In genomic region chr12:112667619-112668297, GRCm38 (mm10) we compare ENCODE assay signal across 8 mouse cellular contexts. TPM values are rescaled to one million over a fixed set of nuclear protein-coding genes. Genes with fewer than 3 reads are reported as not detected.
A peak's percentile ranks its signal among the peaks of the same experiment; 100 is the strongest.
DNase-seq lines count a peak whose midpoint lies in the region; ATAC-seq and TF ChIP-seq lines count a peak whose summit lies in the region.

No protein-coding gene starts in this region.

- peaks cover 78% of the 10 kb centered on the region for H3K4me1 ChIP-seq in forebrain, embryonic 12.5 days
- H3K4me1 ChIP-seq in forebrain, embryonic 14.5 days (ENCODE audit: control insufficient read depth, insufficient read depth, low read length) = peaks cover 42% of the 10 kb centered on the region
- H3K4me1 ChIP-seq in heart, embryonic 14.5 days (ENCODE audit: control insufficient read depth in 2 of 2, insufficient read depth in 2 of 2, low read length in 2 of 2) = peaks cover 77 to 99% of the 10 kb centered on the region in 2 experiments
- H3K4me1 ChIP-seq in forebrain, postnatal 0 days (ENCODE audit: insufficient read depth) = peaks cover 19% of the 10 kb centered on the region

- WGBS in forebrain, embryonic 12.5 days = 86% methylated on average over 10 of the region's 10 CpGs
- 86% methylated on average over 10 of the region's 10 CpGs for WGBS in forebrain, embryonic 14.5 days
- 53% methylated on average over 10 of the region's 10 CpGs for whole genome bisulfite sequencing in heart, embryonic 14.5 days
- 75% methylated on average over 10 of the region's 10 CpGs for WGBS in forebrain, postnatal 0 days

- H3K9ac ChIP-seq in forebrain, embryonic 12.5 days = no peak overlapping the region; the same call in 1 of the 2 replicates
- no peak overlapping the region for H3K9ac ChIP-seq in forebrain, embryonic 14.5 days (ENCODE audit: low read length)
- peak overlapping the region; percentile 67 for H3K9ac ChIP-seq in heart, embryonic 14.5 days (ENCODE audit: low read length)
- H3K9ac ChIP-seq in forebrain, postnatal 0 days = no peak overlapping the region

- no peak for TF ChIP-seq CTCF in forebrain, postnatal 0 days (IDR thresholded peaks at IDR 0.05; ENCODE audit: low read depth)

- H3K27ac ChIP-seq in forebrain, embryonic 12.5 days = peak overlapping the region; percentile 56; the same call in 1 of the 2 replicates
- H3K27ac ChIP-seq in forebrain, embryonic 14.5 days (ENCODE audit: low read depth, low read length) = no peak overlapping the region
- H3K27ac ChIP-seq in heart, embryonic 14.5 days (replicated peaks in 1 of 2; ENCODE audit: control insufficient read depth in 1 of 2, insufficient read depth in 1 of 2, low read depth in 2 of 2, low read length in 2 of 2) = peak overlapping the region in 1 of 2 experiments; percentile 65; a peak in 3 of 4 replicates
- H3K27ac ChIP-seq in forebrain, postnatal 0 days (ENCODE audit: low read depth, low read length) = no peak overlapping the region

- DNase-seq in forebrain, embryonic 14.5 days (ENCODE audit: low spot score) = no peak
- DNase-seq in Muller cell, postnatal 12 days (ENCODE audit: inconsistent ontology term) = peak; percentile 43
- DNase-seq in lung, postnatal 36 days = peak; percentile 67
- DNase-seq in forebrain, postnatal 0 days = no peak
- no peak for DNase-seq in layer of hippocampus, adult 18-20 months (ENCODE audit: low spot score in 2 of 2)

- H3K4me2 ChIP-seq in forebrain, embryonic 12.5 days = no peak overlapping the region
- H3K4me2 ChIP-seq in forebrain, embryonic 14.5 days (ENCODE audit: low read length) = no peak overlapping the region
- peak overlapping the region; percentile 7 for H3K4me2 ChIP-seq in heart, embryonic 14.5 days (ENCODE audit: low read length)
- no peak overlapping the region for H3K4me2 ChIP-seq in forebrain, postnatal 0 days (ENCODE audit: low read depth)

- H3K4me3 ChIP-seq in forebrain, embryonic 12.5 days (replicated peaks) = no peak overlapping the region
- H3K4me3 ChIP-seq in forebrain, embryonic 14.5 days (ENCODE audit: low read depth, low read length) = no peak overlapping the region
- no peak overlapping the region for H3K4me3 ChIP-seq in heart, embryonic 14.5 days (ENCODE audit: control insufficient read depth in 1 of 2, insufficient read depth in 1 of 2, low read depth in 1 of 2, low read length in 2 of 2)
- no peak overlapping the region for H3K4me3 ChIP-seq in forebrain, postnatal 0 days (ENCODE audit: low read depth, low read length)

- no peaks in the 10 kb centered on the region for H3K9me3 ChIP-seq in forebrain, embryonic 12.5 days
- H3K9me3 ChIP-seq in forebrain, embryonic 14.5 days (replicated peaks; ENCODE audit: control insufficient read depth, low read length) = no peaks in the 10 kb centered on the region
- no peaks in the 10 kb centered on the region for H3K9me3 ChIP-seq in heart, embryonic 14.5 days (ENCODE audit: control insufficient read depth, low read length)
- no peaks in the 10 kb centered on the region for H3K9me3 ChIP-seq in forebrain, postnatal 0 days (ENCODE audit: low read length)

- H3K36me3 ChIP-seq in forebrain, embryonic 12.5 days (replicated peaks) = peaks cover 79% of the 10 kb centered on the region
- H3K36me3 ChIP-seq in forebrain, embryonic 14.5 days (ENCODE audit: control insufficient read depth, insufficient read depth, low read length) = peaks cover 61% of the 10 kb centered on the region
- peaks cover 90% of the 10 kb centered on the region for H3K36me3 ChIP-seq in heart, embryonic 14.5 days (ENCODE audit: control insufficient read depth, insufficient read depth, low read length)
- peaks cover 42% of the 10 kb centered on the region for H3K36me3 ChIP-seq in forebrain, postnatal 0 days (ENCODE audit: insufficient read depth)

- no peak for ATAC-seq in forebrain, embryonic 12.5 days (ENCODE audit: low FRiP score)
- no peak for ATAC-seq in forebrain, embryonic 14.5 days
- ATAC-seq in heart, embryonic 14.5 days (ENCODE audit: insufficient number of reproducible peaks, insufficient read depth, low FRiP score, low read depth) = no peak
- ATAC-seq in erythroid progenitor cell, adult 5-6 weeks (replicated peaks; ENCODE audit: low FRiP score, poor library complexity, severe bottlenecking) = no peak
- no peak for ATAC-seq in forebrain, postnatal 0 days

- H3K27me3 ChIP-seq in forebrain, embryonic 12.5 days = no peaks in the 10 kb centered on the region
- H3K27me3 ChIP-seq in forebrain, embryonic 14.5 days (replicated peaks; ENCODE audit: control insufficient read depth, insufficient read depth, low read length) = no peaks in the 10 kb centered on the region
- no peaks in the 10 kb centered on the region for H3K27me3 ChIP-seq in heart, embryonic 14.5 days (ENCODE audit: control insufficient read depth, insufficient read depth, low read length)
- H3K27me3 ChIP-seq in forebrain, postnatal 0 days (ENCODE audit: insufficient read depth, low read length) = no peaks in the 10 kb centered on the region

RNA-seq across cellular contexts. Expression of gene Akt1, which starts 6.9 kb away (rescaled TPM):
- polyA plus RNA-seq in forebrain, embryonic 12.5 days (2016; fragmentation: Nextera tagmentation; extraction: Ambion mirVana) = 47.0 and 71.6 TPM in 2 replicates
- 61.7 and 65.4 TPM in 2 replicates for polyA plus RNA-seq in forebrain, embryonic 14.5 days (2014; fragmentation: Nextera tagmentation; extraction: Ambion mirVana)
- 163 and 182 TPM in 2 replicates for polyA plus RNA-seq in heart, embryonic 14.5 days (2014; fragmentation: Nextera tagmentation; extraction: Ambion mirVana)
- 22.6 and 24.1 TPM in 2 replicates for total RNA-seq in erythroid progenitor cell, adult 5-6 weeks (2015; ENCODE audit: low replicate concordance)
- total RNA-seq in erythroid progenitor cell, adult 5-6 weeks (2017; ENCODE audit: low replicate concordance) = 24.5 and 40.9 TPM in 2 replicates
- total RNA-seq in forebrain, postnatal 0 days (2014; rRNA removed) = 213 and 215 TPM in 2 replicates
- 117 TPM in 2 replicates for polyA plus RNA-seq in forebrain, postnatal 0 days (2015; fragmentation: Nextera tagmentation; extraction: Ambion mirVana)
- 100 to 1,000 TPM; 169 to 170 TPM for total RNA-seq in layer of hippocampus, adult 18-20 months (2021)

RNA-seq across cellular contexts. Expression of gene Zbtb42, which starts 10.9 kb away (rescaled TPM):
- polyA plus RNA-seq in forebrain, embryonic 12.5 days (2016; fragmentation: Nextera tagmentation; extraction: Ambion mirVana) = 4.6 and 5.1 TPM in 2 replicates
- polyA plus RNA-seq in forebrain, embryonic 14.5 days (2014; fragmentation: Nextera tagmentation; extraction: Ambion mirVana) = 1.0 and 1.8 TPM in 2 replicates
- 5.3 and 6.7 TPM in 2 replicates for polyA plus RNA-seq in heart, embryonic 14.5 days (2014; fragmentation: Nextera tagmentation; extraction: Ambion mirVana)
- 10.1 TPM in 1 of 2 replicates, not detected in the other for total RNA-seq in erythroid progenitor cell, adult 5-6 weeks (2015; ENCODE audit: low replicate concordance)
- 0.39 TPM in 1 of 2 replicates, not detected in the other for total RNA-seq in erythroid progenitor cell, adult 5-6 weeks (2017; ENCODE audit: low replicate concordance)
- total RNA-seq in forebrain, postnatal 0 days (2014; rRNA removed) = 1.0 and 3.5 TPM in 2 replicates
- 0.77 and 1.2 TPM in 2 replicates for polyA plus RNA-seq in forebrain, postnatal 0 days (2015; fragmentation: Nextera tagmentation; extraction: Ambion mirVana)
- total RNA-seq in layer of hippocampus, adult 18-20 months (2021) = under 1 TPM; 0.61 to 0.97 TPM

RNA-seq across cellular contexts. Expression of gene Siva1, which starts 23.3 kb away (rescaled TPM):
- 151 and 173 TPM in 2 replicates for polyA plus RNA-seq in forebrain, embryonic 12.5 days (2016; fragmentation: Nextera tagmentation; extraction: Ambion mirVana)
- polyA plus RNA-seq in forebrain, embryonic 14.5 days (2014; fragmentation: Nextera tagmentation; extraction: Ambion mirVana) = 94.1 and 155 TPM in 2 replicates
- polyA plus RNA-seq in heart, embryonic 14.5 days (2014; fragmentation: Nextera tagmentation; extraction: Ambion mirVana) = 136 and 153 TPM in 2 replicates
- 62.0 and 125 TPM in 2 replicates for total RNA-seq in erythroid progenitor cell, adult 5-6 weeks (2015; ENCODE audit: low replicate concordance)
- 136 and 176 TPM in 2 replicates for total RNA-seq in erythroid progenitor cell, adult 5-6 weeks (2017; ENCODE audit: low replicate concordance)
- total RNA-seq in forebrain, postnatal 0 days (2014; rRNA removed) = 28.0 and 31.4 TPM in 2 replicates
- polyA plus RNA-seq in forebrain, postnatal 0 days (2015; fragmentation: Nextera tagmentation; extraction: Ambion mirVana) = 50.5 and 61.5 TPM in 2 replicates
- total RNA-seq in layer of hippocampus, adult 18-20 months (2021) = 10 to 100 TPM; 23.4 TPM

RNA-seq across cellular contexts. Expression of gene Adssl1, which starts 47.9 kb away (rescaled TPM):
- 2.0 and 2.8 TPM in 2 replicates for polyA plus RNA-seq in forebrain, embryonic 12.5 days (2016; fragmentation: Nextera tagmentation; extraction: Ambion mirVana)
- 2.0 and 2.1 TPM in 2 replicates for polyA plus RNA-seq in forebrain, embryonic 14.5 days (2014; fragmentation: Nextera tagmentation; extraction: Ambion mirVana)
- polyA plus RNA-seq in heart, embryonic 14.5 days (2014; fragmentation: Nextera tagmentation; extraction: Ambion mirVana) = 88.3 and 89.7 TPM in 2 replicates
- 16.8 and 26.3 TPM in 2 replicates for total RNA-seq in erythroid progenitor cell, adult 5-6 weeks (2015; ENCODE audit: low replicate concordance)
- 2.0 and 14.9 TPM in 2 replicates for total RNA-seq in erythroid progenitor cell, adult 5-6 weeks (2017; ENCODE audit: low replicate concordance)
- total RNA-seq in forebrain, postnatal 0 days (2014; rRNA removed) = 1.8 and 2.2 TPM in 2 replicates
- 3.4 and 4.7 TPM in 2 replicates for polyA plus RNA-seq in forebrain, postnatal 0 days (2015; fragmentation: Nextera tagmentation; extraction: Ambion mirVana)
- 10 to 100 TPM; 14.3 to 15.7 TPM for total RNA-seq in layer of hippocampus, adult 18-20 months (2021)

RNA-seq across cellular contexts. Expression of gene Cep170b, which starts 52.5 kb away (rescaled TPM):
- 14.4 and 16.3 TPM in 2 replicates for polyA plus RNA-seq in forebrain, embryonic 12.5 days (2016; fragmentation: Nextera tagmentation; extraction: Ambion mirVana)
- polyA plus RNA-seq in forebrain, embryonic 14.5 days (2014; fragmentation: Nextera tagmentation; extraction: Ambion mirVana) = 10.3 and 15.7 TPM in 2 replicates
- 5.0 and 6.1 TPM in 2 replicates for polyA plus RNA-seq in heart, embryonic 14.5 days (2014; fragmentation: Nextera tagmentation; extraction: Ambion mirVana)
- 1.3 TPM in 1 of 2 replicates, not detected in the other for total RNA-seq in erythroid progenitor cell, adult 5-6 weeks (2015; ENCODE audit: low replicate concordance)
- not detected in 2 replicates for total RNA-seq in erythroid progenitor cell, adult 5-6 weeks (2017; ENCODE audit: low replicate concordance)
- total RNA-seq in forebrain, postnatal 0 days (2014; rRNA removed) = 67.0 and 86.7 TPM in 2 replicates
- 22.4 and 31.6 TPM in 2 replicates for polyA plus RNA-seq in forebrain, postnatal 0 days (2015; fragmentation: Nextera tagmentation; extraction: Ambion mirVana)
- total RNA-seq in layer of hippocampus, adult 18-20 months (2021) = 100 to 1,000 TPM; 192 to 208 TPM

Comparison
In these comparisons a context has a peak if more than half of its experiments do, and no peak if none do; other contexts are left out.
1. DNase-seq: peak in Muller cell, postnatal 12 days (single experiment) and lung, postnatal 36 days (single experiment); none in forebrain, embryonic 14.5 days (single experiment), forebrain, postnatal 0 days (single experiment) and layer of hippocampus, adult 18-20 months (0 of 2).